Mouse (Mus musculus): Measurements from ENCODE around the gene Mtfp1. TPM values are rescaled to one million over a fixed set of nuclear protein-coding genes. Genes with fewer than 3 reads are reported as not detected.
A peak's percentile ranks its signal among the peaks of the same experiment; 100 is the strongest.

Mtfp1 gene
- polyA plus RNA-seq, 1 experiment from 2014 or later = 10.7 TPM

GRCm38 (mm10) chr11:4064627-4065122, 30.6 kb downstream of the Mtfp1 start, which contains the start of gene Sec14l3:
TSS of gene Sec14l3 (plus strand) at chr11:4064841.
- 77% methylated on average over 5 of the region's 5 CpGs for WGBS
- Histone ChIP-seq H3K27ac (replicated peaks) (no peak within 1 kb of the TSS), H3K4me1 (replicated peaks) (no peaks in the 10 kb centered on the region), H3K4me2 (no peak within 1 kb of the TSS), H3K9me3 (no peaks in the 10 kb centered on the region), H3K4me3 (no peak within 1 kb of the TSS), H3K27me3 (no peaks in the 10 kb centered on the region), H3K9ac (no peak within 1 kb of the TSS), H3K36me3 (no peaks in the 10 kb centered on the region)
- ATAC-seq (ENCODE audit: low FRiP score, low read depth) = no peak

DNA sequence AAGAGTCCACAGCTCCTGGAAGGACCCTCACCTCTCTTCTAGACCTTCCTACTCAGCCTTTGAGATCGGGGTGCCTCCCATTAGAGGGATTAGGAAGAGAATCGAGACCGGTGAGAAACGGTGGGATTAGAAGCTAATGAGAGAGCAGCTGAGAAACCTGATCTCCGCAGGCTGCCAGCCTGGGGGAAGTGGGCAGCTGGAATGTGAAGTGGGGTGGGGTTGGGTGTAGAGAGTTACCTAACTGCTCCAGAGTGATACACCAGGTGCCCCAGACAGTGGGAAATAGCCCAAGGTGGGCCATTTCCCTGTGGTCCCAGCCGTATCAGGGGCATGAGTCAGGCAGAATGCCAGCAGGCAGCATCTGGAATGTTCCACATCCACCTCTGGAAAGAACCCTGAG, 32.3 kb downstream of the Mtfp1 start:
- Histone ChIP-seq H3K27me3 (no peaks in the 10 kb centered on the region), H3K27ac (replicated peaks) (no peak overlapping the region), H3K9ac (no peak overlapping the region), H3K36me3 (no peaks in the 10 kb centered on the region), H3K4me2 (no peak overlapping the region), H3K4me3 (no peak overlapping the region), H3K9me3 (no peaks in the 10 kb centered on the region), H3K4me1 (replicated peaks) (no peaks in the 10 kb centered on the region)
- 72% methylated on average over 6 of the region's 6 CpGs for WGBS
- ATAC-seq (ENCODE audit: low FRiP score, low read depth) = no peak

DNA sequence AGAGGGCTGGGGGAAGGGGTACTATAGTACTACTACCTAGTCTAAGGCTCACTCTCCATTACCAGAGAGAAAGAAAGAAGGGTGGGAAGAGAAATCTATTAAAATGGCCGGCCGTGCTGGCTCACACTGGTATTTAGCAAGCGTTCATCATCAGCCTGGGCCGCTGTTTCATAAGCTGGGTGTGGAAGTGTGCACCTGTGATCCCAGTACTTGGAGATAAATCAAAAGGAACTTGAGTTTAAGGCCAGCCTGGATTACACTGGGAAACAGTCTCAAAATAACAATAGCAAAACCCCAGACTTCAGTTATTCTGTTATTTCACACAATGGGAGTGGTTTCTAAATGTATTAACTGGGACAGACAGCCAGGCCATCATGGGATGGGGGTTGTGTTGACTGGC, 32.7 kb downstream of the Mtfp1 start:
- H3K4me2 ChIP-seq = no peak overlapping the region
- H3K36me3 ChIP-seq = no peaks in the 10 kb centered on the region
- H3K9me3 ChIP-seq = no peaks in the 10 kb centered on the region
- WGBS = 93% methylated on average over 4 of the region's 4 CpGs
- H3K9ac ChIP-seq = no peak overlapping the region
- ATAC-seq (ENCODE audit: low FRiP score, low read depth) = no peak
- no peak overlapping the region for H3K4me3 ChIP-seq
- H3K27ac ChIP-seq (replicated peaks) = no peak overlapping the region
- H3K4me1 ChIP-seq (replicated peaks) = no peaks in the 10 kb centered on the region
- H3K27me3 ChIP-seq = no peaks in the 10 kb centered on the region

GRCm38 (mm10) chr11:4060866-4061575, 34.2 kb downstream of the Mtfp1 start:
- 82% methylated on average over 5 of the region's 5 CpGs for WGBS
- Histone ChIP-seq H3K27ac (replicated peaks) (no peak overlapping the region), H3K4me3 (no peak overlapping the region), H3K36me3 (no peaks in the 10 kb centered on the region), H3K9ac (no peak overlapping the region), H3K27me3 (no peaks in the 10 kb centered on the region), H3K9me3 (no peaks in the 10 kb centered on the region), H3K4me2 (no peak overlapping the region), H3K4me1 (replicated peaks) (no peaks in the 10 kb centered on the region)
- no peak for ATAC-seq (ENCODE audit: low FRiP score, low read depth)

DNA sequence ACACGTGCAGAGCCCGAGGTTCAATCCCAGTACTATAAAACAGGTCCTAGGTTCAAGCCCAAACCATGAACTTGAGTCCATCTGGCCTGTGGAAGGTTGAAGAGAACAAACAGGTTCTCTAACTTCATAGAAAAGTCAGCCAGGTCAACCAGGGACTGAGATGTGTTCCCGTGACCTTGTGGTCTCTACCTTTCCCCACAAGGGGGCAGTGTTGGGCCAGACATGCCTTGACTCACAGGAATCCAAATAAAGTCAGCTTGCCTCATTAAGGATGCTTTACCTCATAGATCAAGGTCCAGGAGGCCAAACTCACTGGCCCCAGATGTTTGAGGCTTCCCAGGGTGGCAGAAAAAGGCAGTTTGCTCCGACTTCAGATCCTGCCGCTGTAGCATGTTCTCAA, 41.7 kb downstream of the Mtfp1 start:
- Histone ChIP-seq H3K9me3 (no peaks in the 10 kb centered on the region), H3K4me1 (replicated peaks) (no peaks in the 10 kb centered on the region), H3K4me3 (no peak overlapping the region), H3K9ac (no peak overlapping the region), H3K27me3 (no peaks in the 10 kb centered on the region), H3K27ac (replicated peaks) (no peak overlapping the region), H3K4me2 (no peak overlapping the region), H3K36me3 (no peaks in the 10 kb centered on the region)
- ATAC-seq (ENCODE audit: low FRiP score, low read depth) = no peak
- 18% methylated on average over 5 of the region's 5 CpGs for WGBS

GRCm38 (mm10) chr11:4048438-4048837, 46.8 kb downstream of the Mtfp1 start:
- no peaks in the 10 kb centered on the region for H3K27me3 ChIP-seq
- ATAC-seq (ENCODE audit: low FRiP score, low read depth) = no peak
- no peak overlapping the region for H3K4me2 ChIP-seq
- H3K9me3 ChIP-seq = no peaks in the 10 kb centered on the region
- no peak overlapping the region for H3K4me3 ChIP-seq
- 90% methylated on average over 6 of the region's 6 CpGs for WGBS
- no peak overlapping the region for H3K9ac ChIP-seq
- H3K27ac ChIP-seq (replicated peaks) = no peak overlapping the region
- no peaks in the 10 kb centered on the region for H3K4me1 ChIP-seq (replicated peaks)
- H3K36me3 ChIP-seq = no peaks in the 10 kb centered on the region

GRCm38 (mm10) chr11:4047766-4048165, 47.5 kb downstream of the Mtfp1 start:
- H3K27me3 ChIP-seq = no peaks in the 10 kb centered on the region
- H3K4me3 ChIP-seq = no peak overlapping the region
- no peak overlapping the region for H3K9ac ChIP-seq
- H3K27ac ChIP-seq (replicated peaks) = no peak overlapping the region
- 93% methylated on average over 2 of the region's 2 CpGs for WGBS
- H3K4me2 ChIP-seq = no peak overlapping the region
- no peaks in the 10 kb centered on the region for H3K36me3 ChIP-seq
- ATAC-seq (ENCODE audit: low FRiP score, low read depth) = no peak
- H3K4me1 ChIP-seq (replicated peaks) = no peaks in the 10 kb centered on the region
- no peaks in the 10 kb centered on the region for H3K9me3 ChIP-seq

- H3K36me3 ChIP-seq = no peaks in the 10 kb centered on the region
- H3K4me3 ChIP-seq = no peak overlapping the region
- H3K4me2 ChIP-seq = no peak overlapping the region
- ATAC-seq (ENCODE audit: low FRiP score, low read depth) = no peak
- no peak overlapping the region for H3K27ac ChIP-seq (replicated peaks)
- 57% methylated on average over 5 of the region's 5 CpGs for WGBS
- H3K9ac ChIP-seq = no peak overlapping the region
- H3K27me3 ChIP-seq = no peaks in the 10 kb centered on the region
- no peaks in the 10 kb centered on the region for H3K9me3 ChIP-seq
- no peaks in the 10 kb centered on the region for H3K4me1 ChIP-seq (replicated peaks)
These were observed 48.7 kb downstream of the Mtfp1 start for GRCm38 (mm10) chr11:4046526-4046925.

DNA sequence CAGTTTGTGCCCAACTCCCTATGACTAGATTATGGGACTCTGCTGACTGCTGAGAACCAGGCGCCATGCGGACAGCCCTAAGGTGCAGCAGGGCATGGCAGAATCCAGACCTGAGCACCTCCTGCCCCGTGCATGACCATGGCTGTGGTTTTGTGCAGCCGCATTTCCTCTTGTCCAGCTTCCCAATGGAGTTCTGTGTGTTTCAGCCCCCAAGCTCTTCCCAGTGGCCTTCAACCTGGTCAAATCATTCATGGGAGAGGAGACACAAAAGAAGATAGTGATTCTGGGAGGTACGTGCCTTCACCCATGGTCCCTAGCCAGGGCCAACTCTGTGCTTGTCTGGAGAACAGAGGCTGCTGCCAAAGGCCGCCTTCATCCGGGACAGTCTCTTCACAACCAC, 52.2 kb downstream of the Mtfp1 start:
- no peak overlapping the region for H3K4me2 ChIP-seq
- 93% methylated on average over 7 of the region's 7 CpGs for whole genome bisulfite sequencing
- ATAC-seq (ENCODE audit: low FRiP score, low read depth) = no peak

More for the DNA sequence above, 52.2 kb downstream of the Mtfp1 start:
- Histone ChIP-seq H3K27ac (replicated peaks) (no peak overlapping the region), H3K27me3 (no peaks in the 10 kb centered on the region), H3K36me3 (no peaks in the 10 kb centered on the region), H3K9ac (no peak overlapping the region), H3K4me3 (no peak overlapping the region), H3K4me1 (replicated peaks) (no peaks in the 10 kb centered on the region), H3K9me3 (no peaks in the 10 kb centered on the region)

Small RNA genes within 50 kb of the gene (microRNA-seq; reads per million reads assigned to microRNA genes)
- 5.9 reads per million, percentile 23 among the genes with 10 or more reads in this experiment for gene Mir3060

Other genes with a start within 250 kb of the Mtfp1 start
- gene Osbp2, start 231.5 kb downstream of the Mtfp1 start, polyA plus RNA-seq (2015; fragmentation: Nextera tagmentation; extraction: Ambion mirVana) = 28.7 and 33.1 TPM in 2 replicates
- gene 4921536K21Rik, start 200.3 kb downstream of the Mtfp1 start, polyA plus RNA-seq (2015; fragmentation: Nextera tagmentation; extraction: Ambion mirVana) = 0.43 and 0.53 TPM in 2 replicates
- 28.4 and 33.1 TPM in 2 replicates for gene Dusp18, start 200.2 kb downstream of the Mtfp1 start, polyA plus RNA-seq (2015; fragmentation: Nextera tagmentation; extraction: Ambion mirVana)
- 17.3 and 20.3 TPM in 2 replicates for gene Slc35e4, start 180.8 kb downstream of the Mtfp1 start, polyA plus RNA-seq (2015; fragmentation: Nextera tagmentation; extraction: Ambion mirVana)
- gene Tcn2, start 163.3 kb downstream of the Mtfp1 start, polyA plus RNA-seq (2015; fragmentation: Nextera tagmentation; extraction: Ambion mirVana) = 27.2 and 28.3 TPM in 2 replicates
- 55.2 and 57.5 TPM in 2 replicates for gene Pes1, start 131.5 kb downstream of the Mtfp1 start, polyA plus RNA-seq (2015; fragmentation: Nextera tagmentation; extraction: Ambion mirVana)
- 0.13 TPM in 1 of 2 replicates, not detected in the other for gene 4930556J24Rik, start 118.7 kb downstream of the Mtfp1 start, polyA plus RNA-seq (2015; fragmentation: Nextera tagmentation; extraction: Ambion mirVana)
- gene Gal3st1, start 111.8 kb downstream of the Mtfp1 start, polyA plus RNA-seq (2015; fragmentation: Nextera tagmentation; extraction: Ambion mirVana) = 9.5 and 9.8 TPM in 2 replicates
- not detected in 2 replicates for gene Sec14l4, start 64.0 kb downstream of the Mtfp1 start, polyA plus RNA-seq (2015; fragmentation: Nextera tagmentation; extraction: Ambion mirVana)
- 0.39 and 0.86 TPM in 2 replicates for gene Sec14l3, start 30.6 kb downstream of the Mtfp1 start, polyA plus RNA-seq (2015; fragmentation: Nextera tagmentation; extraction: Ambion mirVana)
- gene Sec14l2, start 28.0 kb upstream of the Mtfp1 start, polyA plus RNA-seq (2015; fragmentation: Nextera tagmentation; extraction: Ambion mirVana) = 6.1 and 6.4 TPM in 2 replicates
- gene Rnf215, start 39.8 kb upstream of the Mtfp1 start, polyA plus RNA-seq (2015; fragmentation: Nextera tagmentation; extraction: Ambion mirVana) = 46.4 and 48.7 TPM in 2 replicates
- gene Ccdc157, start 64.8 kb upstream of the Mtfp1 start, polyA plus RNA-seq (2015; fragmentation: Nextera tagmentation; extraction: Ambion mirVana) = 8.3 and 10.0 TPM in 2 replicates
- 46.5 and 52.9 TPM in 2 replicates for gene Sf3a1, start 64.9 kb upstream of the Mtfp1 start, polyA plus RNA-seq (2015; fragmentation: Nextera tagmentation; extraction: Ambion mirVana)
- gene Tbc1d10a, start 91.3 kb upstream of the Mtfp1 start, polyA plus RNA-seq (2015; fragmentation: Nextera tagmentation; extraction: Ambion mirVana) = 36.3 and 38.1 TPM in 2 replicates
- gene Castor1, start 122.8 kb upstream of the Mtfp1 start, polyA plus RNA-seq (2015; fragmentation: Nextera tagmentation; extraction: Ambion mirVana) = 4.6 and 5.3 TPM in 2 replicates
- not detected in 2 replicates for gene Osm, start 141.0 kb upstream of the Mtfp1 start, polyA plus RNA-seq (2015; fragmentation: Nextera tagmentation; extraction: Ambion mirVana)
- gene Lif, start 162.1 kb upstream of the Mtfp1 start, polyA plus RNA-seq (2015; fragmentation: Nextera tagmentation; extraction: Ambion mirVana) = 0.08 TPM in 1 of 2 replicates, not detected in the other

Measured in hindbrain, embryonic 15.5 days (tissue).